Mouse (Mus musculus) testis, adult 10 weeks (tissue): ENCODE results near the gene Cyp3a41a. TPM values are rescaled to one million over a fixed set of nuclear protein-coding genes. Genes with fewer than 3 reads are reported as not detected.

Experiments
- polyA plus RNA-seq: library from polyadenylated mRNA; stranded (reverse); fragments of 350-450 nt; fragmentation: Illumina TruSeq; extraction: RNeasy Lipid Tissue Mini Kit (QIAGEN cat#74804); gene quantifications from one replicate; pipeline ENCODE4 v1.2.3, GENCODE M21; 2014; ENCODE audit warnings: low read depth, low replicate concordance

Cyp3a41a gene
- 0.67 TPM for polyA plus RNA-seq

DNA sequence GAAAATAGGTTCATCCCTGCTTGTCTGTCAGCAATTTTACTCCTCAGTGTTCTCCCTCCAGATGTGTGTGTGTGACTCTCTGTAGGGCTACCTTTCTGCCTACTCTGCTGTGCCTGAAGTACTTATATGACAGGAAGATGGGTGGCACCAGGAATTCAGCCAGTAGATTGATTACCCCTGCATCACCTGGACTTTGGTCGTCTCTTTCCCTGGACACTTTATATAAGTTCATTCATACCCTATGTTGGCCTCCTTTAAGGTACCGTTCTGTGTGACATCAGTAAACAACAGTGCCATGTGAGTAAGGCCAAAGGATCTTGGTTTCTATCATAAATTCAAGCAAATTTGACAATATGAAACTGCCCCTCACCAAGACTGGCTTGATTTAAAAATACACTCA lies at the start of gene Cyp3a41a:
Cyp3a41a (minus strand) TSS at position 101 of the 400 bp plus-strand sequence.

Other genes with a start within 250 kb of the Cyp3a41a start
- not detected for gene Cyp3a41b, start 135.4 kb downstream of the Cyp3a41a start, polyA plus RNA-seq
- gene Cyp3a44, start 85.7 kb upstream of the Cyp3a41a start, polyA plus RNA-seq, result not detected
- gene Cyp3a11, start 159.8 kb upstream of the Cyp3a41a start, polyA plus RNA-seq, result 1.8 TPM